In the genomic region with DNA sequence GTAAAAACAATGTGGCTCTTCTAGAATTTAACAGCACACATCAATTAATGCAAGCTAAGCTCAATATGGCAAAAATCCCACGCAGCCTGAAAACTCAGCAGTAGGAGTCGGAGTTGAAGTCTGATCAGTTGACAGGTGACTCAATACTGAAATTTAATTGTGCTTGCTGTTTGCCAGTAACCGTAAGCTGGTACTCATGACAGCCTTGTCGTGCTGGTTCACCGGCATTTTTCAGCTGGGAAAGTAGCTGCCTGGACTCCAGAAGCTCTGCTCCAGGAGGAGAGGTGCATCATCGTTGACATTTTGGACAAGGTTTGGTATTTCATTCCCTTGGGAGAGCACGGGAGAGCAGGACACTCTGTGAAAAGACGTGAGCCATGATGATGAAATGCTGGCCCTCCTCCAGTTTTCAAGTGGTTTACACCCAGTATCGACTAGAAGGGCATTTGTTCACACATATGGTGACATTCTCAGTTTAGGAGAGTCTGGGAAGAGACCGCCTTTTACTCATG, we compare ENCODE assay signal across 12 mouse cellular contexts.
A peak's percentile ranks its signal among the peaks of the same experiment; 100 is the strongest.
DNase-seq lines count a peak whose midpoint lies in the region; ATAC-seq lines count a peak whose summit lies in the region.
"Had no signal": no experiment of that assay in that cellular context is flagged by ENCODE, and none has a peak within 500 bp of the region (broad histone marks: within the 10 kb centered on the region; RNA-seq: fewer than 3 reads in every experiment).

No protein-coding gene starts in this region.

- H3K9ac ChIP-seq in forebrain, embryonic 15.5 days (replicated peaks) = no peak overlapping the region
- no peak overlapping the region for H3K9ac ChIP-seq in forebrain, embryonic 13.5 days
- H3K9ac ChIP-seq in midbrain, embryonic 13.5 days (replicated peaks) = no peak overlapping the region
- no peak overlapping the region for H3K9ac ChIP-seq in midbrain, embryonic 15.5 days
- H3K9ac ChIP-seq: hindbrain, embryonic 15.5 days; midbrain, embryonic 12.5 days; stomach, embryonic 15.5 days had no signal

- WGBS in forebrain, embryonic 15.5 days = 56% methylated on average over 10 of the region's 10 CpGs
- 73% methylated on average over 10 of the region's 10 CpGs for WGBS in forebrain, embryonic 13.5 days
- WGBS in midbrain, embryonic 13.5 days = 87% methylated on average over 10 of the region's 10 CpGs
- 80% methylated on average over 10 of the region's 10 CpGs for WGBS in midbrain, embryonic 15.5 days

- H3K27me3 ChIP-seq in forebrain, embryonic 15.5 days = no peaks in the 10 kb centered on the region
- no peaks in the 10 kb centered on the region for H3K27me3 ChIP-seq in forebrain, embryonic 13.5 days
- no peaks in the 10 kb centered on the region for H3K27me3 ChIP-seq in midbrain, embryonic 13.5 days
- no peaks in the 10 kb centered on the region for H3K27me3 ChIP-seq in midbrain, embryonic 15.5 days (replicated peaks)
- H3K27me3 ChIP-seq: hindbrain, embryonic 15.5 days; midbrain, embryonic 12.5 days; stomach, embryonic 15.5 days had no signal

- no peaks in the 10 kb centered on the region for H3K36me3 ChIP-seq in forebrain, embryonic 15.5 days
- no peaks in the 10 kb centered on the region for H3K36me3 ChIP-seq in forebrain, embryonic 13.5 days (ENCODE audit: poor library complexity, severe bottlenecking)
- H3K36me3 ChIP-seq in midbrain, embryonic 13.5 days = no peaks in the 10 kb centered on the region
- no peaks in the 10 kb centered on the region for H3K36me3 ChIP-seq in midbrain, embryonic 15.5 days (replicated peaks)
- H3K36me3 ChIP-seq: hindbrain, embryonic 15.5 days; midbrain, embryonic 12.5 days; stomach, embryonic 15.5 days had no signal

- H3K4me1 ChIP-seq in forebrain, embryonic 15.5 days = peaks cover 7% of the 10 kb centered on the region
- no peaks in the 10 kb centered on the region for H3K4me1 ChIP-seq in forebrain, embryonic 13.5 days
- H3K4me1 ChIP-seq in midbrain, embryonic 13.5 days (replicated peaks) = no peaks in the 10 kb centered on the region
- H3K4me1 ChIP-seq in midbrain, embryonic 15.5 days = no peaks in the 10 kb centered on the region
- H3K4me1 ChIP-seq: hindbrain, embryonic 15.5 days; midbrain, embryonic 12.5 days; stomach, embryonic 15.5 days had no signal

- no peak overlapping the region for H3K4me2 ChIP-seq in forebrain, embryonic 15.5 days (replicated peaks)
- no peak overlapping the region for H3K4me2 ChIP-seq in forebrain, embryonic 13.5 days
- H3K4me2 ChIP-seq in midbrain, embryonic 13.5 days (replicated peaks) = no peak overlapping the region
- H3K4me2 ChIP-seq in midbrain, embryonic 15.5 days = no peak overlapping the region
- H3K4me2 ChIP-seq: hindbrain, embryonic 15.5 days; midbrain, embryonic 12.5 days; stomach, embryonic 15.5 days had no signal

- H3K4me3 ChIP-seq in forebrain, embryonic 15.5 days = no peak overlapping the region
- no peak overlapping the region for H3K4me3 ChIP-seq in forebrain, embryonic 13.5 days
- H3K4me3 ChIP-seq in midbrain, embryonic 13.5 days (replicated peaks) = no peak overlapping the region
- no peak overlapping the region for H3K4me3 ChIP-seq in midbrain, embryonic 15.5 days
- H3K4me3 ChIP-seq: hindbrain, embryonic 15.5 days; midbrain, embryonic 12.5 days; stomach, embryonic 15.5 days had no signal

- H3K27ac ChIP-seq in forebrain, embryonic 15.5 days (replicated peaks) = 0 out of 2 replicates have a peak overlapping the region, but pooled peaks have one; percentile 29
- no peak overlapping the region for H3K27ac ChIP-seq in forebrain, embryonic 13.5 days
- H3K27ac ChIP-seq in midbrain, embryonic 13.5 days = no peak overlapping the region
- no peak overlapping the region for H3K27ac ChIP-seq in midbrain, embryonic 15.5 days
- H3K27ac ChIP-seq: hindbrain, embryonic 15.5 days; midbrain, embryonic 12.5 days; stomach, embryonic 15.5 days had no signal

- DNase-seq in urinary bladder, postnatal 14 days (ENCODE audit: low spot score) = peak; percentile 4
- no peak for DNase-seq in urinary bladder, postnatal 36 days (ENCODE audit: low spot score in 2 of 2)
- DNase-seq in left cerebral cortex, adult 18-20 months (ENCODE audit: low spot score in 2 of 2) = peak; percentile 36 to 46
- no peak for DNase-seq in yolk sac, embryonic 10.5 days (ENCODE audit: low spot score)
- DNase-seq: cerebellum, adult 8-10 months had no signal

- H3K9me3 ChIP-seq in forebrain, embryonic 15.5 days = no peaks in the 10 kb centered on the region
- no peaks in the 10 kb centered on the region for H3K9me3 ChIP-seq in forebrain, embryonic 13.5 days (replicated peaks)
- H3K9me3 ChIP-seq in midbrain, embryonic 13.5 days = no peaks in the 10 kb centered on the region
- H3K9me3 ChIP-seq in midbrain, embryonic 15.5 days = no peaks in the 10 kb centered on the region
- H3K9me3 ChIP-seq: hindbrain, embryonic 15.5 days; midbrain, embryonic 12.5 days; stomach, embryonic 15.5 days had no signal

- ATAC-seq in forebrain, embryonic 15.5 days (replicated peaks) = no peak
- no peak; the same call in 1 of the 2 replicates for ATAC-seq in forebrain, embryonic 13.5 days
- ATAC-seq in midbrain, embryonic 13.5 days = no peak
- ATAC-seq in midbrain, embryonic 15.5 days (replicated peaks) = no peak

Comparison
In these comparisons a context has a peak if more than half of its experiments do, and no peak if none do; other contexts are left out.
1. DNase-seq: peak in urinary bladder, postnatal 14 days (single experiment) and left cerebral cortex, adult 18-20 months (2 of 2); none in urinary bladder, postnatal 36 days (0 of 2) and yolk sac, embryonic 10.5 days (single experiment).